Mouse (Mus musculus): ENCODE data around the gene Xpc. TPM values are rescaled to one million over a fixed set of nuclear protein-coding genes. Genes with fewer than 3 reads are reported as not detected.

The Xpc gene
- polyA plus RNA-seq, 1 experiment: 17.7 TPM

DNA sequence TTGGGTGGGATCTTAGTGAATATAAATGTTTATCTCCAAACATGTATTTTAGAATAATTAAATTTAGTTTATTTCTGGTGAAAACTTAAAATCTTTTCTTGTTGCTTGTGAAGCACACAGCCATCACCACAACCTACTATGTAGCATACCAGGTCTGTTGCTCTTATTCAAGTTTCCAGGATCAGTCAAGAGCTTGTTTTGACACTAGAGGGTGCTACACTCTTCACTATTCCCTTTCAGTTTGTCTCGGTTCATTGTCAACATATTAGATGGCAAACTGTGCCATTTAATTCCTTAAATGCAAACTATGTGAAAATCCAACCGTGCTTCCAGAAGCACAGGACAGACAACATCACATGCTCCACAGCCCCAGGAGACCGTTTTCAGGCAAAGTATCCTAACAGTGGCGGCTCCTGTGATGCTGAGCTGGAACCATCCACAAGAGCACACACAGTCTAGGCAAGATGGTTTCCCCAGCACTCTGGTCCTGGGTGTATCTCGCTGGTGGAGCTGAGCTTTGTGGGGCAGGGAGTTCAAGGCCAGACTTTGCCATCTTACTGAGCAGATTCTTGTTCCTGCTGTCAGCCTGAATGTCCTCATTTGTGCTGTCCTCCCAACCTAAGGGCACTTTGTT lies 11.7 kb upstream of the Xpc start:
- no peak overlapping the region for H3K4me3 ChIP-seq (ENCODE audit: insufficient read depth, low read depth, low read length)
- peak; percentile 78 for DNase-seq
- H3K27me3 ChIP-seq (replicated peaks; ENCODE audit: control insufficient read depth, insufficient read depth, low read length): no peaks in the 10 kb centered on the region
- WGBS: 27% methylated on average over 5 of the region's 5 CpGs
- peaks cover 4% of the 10 kb centered on the region for H3K4me1 ChIP-seq (ENCODE audit: control insufficient read depth, insufficient read depth, low read length)
- TF ChIP-seq CTCF (conservative IDR thresholded peaks at IDR 0.05; ENCODE audit: insufficient read depth, insufficient read length, low read depth, low read length) (peak; percentile 14; the same call in 1 of the 2 replicates), POLR2A (IDR thresholded peaks at IDR 0.05; ENCODE audit: low read depth, low read length) (no peak)
- no peak overlapping the region for H3K27ac ChIP-seq (ENCODE audit: insufficient read depth, low read depth, low read length)
- no peaks in the 10 kb centered on the region for H3K36me3 ChIP-seq (ENCODE audit: control insufficient read depth, insufficient read depth, low read length)

DNA sequence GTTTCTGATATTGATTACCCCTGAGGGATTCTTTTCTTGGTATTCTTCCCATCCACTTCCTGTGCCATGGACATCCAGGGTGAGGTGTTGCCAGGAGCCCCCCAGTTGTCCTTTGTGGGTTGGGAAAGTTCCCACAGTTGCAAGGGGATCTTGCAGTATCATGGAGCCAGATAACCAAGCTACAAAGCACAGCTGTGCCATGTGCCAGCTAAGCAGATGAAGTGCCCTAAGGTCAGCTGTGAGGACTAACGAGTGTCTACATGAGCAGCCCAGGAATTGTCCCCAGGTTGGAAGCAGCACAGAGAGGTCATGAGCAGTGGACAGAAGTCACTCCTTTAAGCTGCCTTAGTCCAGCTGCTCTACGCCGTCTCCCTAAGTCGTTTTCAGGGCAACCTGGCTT lies 9.9 kb upstream of the Xpc start:
- H3K4me1 ChIP-seq (ENCODE audit: control insufficient read depth, insufficient read depth, low read length): peaks cover 4% of the 10 kb centered on the region
- TF ChIP-seq POLR2A (IDR thresholded peaks at IDR 0.05; ENCODE audit: low read depth, low read length) (no peak), CTCF (conservative IDR thresholded peaks at IDR 0.05; ENCODE audit: insufficient read depth, insufficient read length, low read depth, low read length) (no peak)
- no peaks in the 10 kb centered on the region; the same call in 1 of the 2 replicates for H3K36me3 ChIP-seq (ENCODE audit: control insufficient read depth, insufficient read depth, low read length)
- H3K27me3 ChIP-seq (replicated peaks; ENCODE audit: control insufficient read depth, insufficient read depth, low read length): no peaks in the 10 kb centered on the region
- no peak overlapping the region for H3K4me3 ChIP-seq (ENCODE audit: insufficient read depth, low read depth, low read length)
- WGBS: 59% methylated on average over 4 of the region's 4 CpGs
- no peak overlapping the region for H3K27ac ChIP-seq (ENCODE audit: insufficient read depth, low read depth, low read length)
- no peak for DNase-seq

DNA sequence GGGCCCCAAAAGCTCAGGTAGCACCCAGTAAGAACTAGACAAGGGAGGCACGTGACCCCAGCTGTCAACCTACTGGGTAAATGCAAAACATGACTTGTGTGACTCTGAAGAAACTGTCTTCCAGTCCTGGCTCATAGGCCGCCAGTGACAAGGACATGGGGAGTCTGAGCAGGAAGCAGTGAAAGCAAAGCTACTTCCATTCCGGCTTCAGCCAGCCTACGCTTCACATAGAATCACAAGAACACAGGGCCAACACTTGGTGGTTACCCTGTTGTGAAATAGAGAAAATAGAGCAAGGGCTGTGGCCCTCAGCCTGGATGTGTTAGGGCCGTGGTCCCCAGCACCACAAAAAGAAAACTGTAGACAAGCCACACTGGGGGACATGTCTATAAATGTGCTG lies 7.1 kb upstream of the Xpc start:
- TF ChIP-seq POLR2A (IDR thresholded peaks at IDR 0.05; ENCODE audit: low read depth, low read length) (no peak), CTCF (conservative IDR thresholded peaks at IDR 0.05; ENCODE audit: insufficient read depth, insufficient read length, low read depth, low read length) (no peak)
- no peaks in the 10 kb centered on the region; the same call in none of the 2 replicates for H3K36me3 ChIP-seq (ENCODE audit: control insufficient read depth, insufficient read depth, low read length)
- H3K4me1 ChIP-seq (ENCODE audit: control insufficient read depth, insufficient read depth, low read length): peaks cover 4% of the 10 kb centered on the region
- 93% methylated on average over 5 of the region's 5 CpGs for WGBS
- H3K27me3 ChIP-seq (replicated peaks; ENCODE audit: control insufficient read depth, insufficient read depth, low read length): no peaks in the 10 kb centered on the region
- no peak for DNase-seq
- no peak overlapping the region for H3K4me3 ChIP-seq (ENCODE audit: insufficient read depth, low read depth, low read length)
- H3K27ac ChIP-seq (ENCODE audit: insufficient read depth, low read depth, low read length): no peak overlapping the region

DNA sequence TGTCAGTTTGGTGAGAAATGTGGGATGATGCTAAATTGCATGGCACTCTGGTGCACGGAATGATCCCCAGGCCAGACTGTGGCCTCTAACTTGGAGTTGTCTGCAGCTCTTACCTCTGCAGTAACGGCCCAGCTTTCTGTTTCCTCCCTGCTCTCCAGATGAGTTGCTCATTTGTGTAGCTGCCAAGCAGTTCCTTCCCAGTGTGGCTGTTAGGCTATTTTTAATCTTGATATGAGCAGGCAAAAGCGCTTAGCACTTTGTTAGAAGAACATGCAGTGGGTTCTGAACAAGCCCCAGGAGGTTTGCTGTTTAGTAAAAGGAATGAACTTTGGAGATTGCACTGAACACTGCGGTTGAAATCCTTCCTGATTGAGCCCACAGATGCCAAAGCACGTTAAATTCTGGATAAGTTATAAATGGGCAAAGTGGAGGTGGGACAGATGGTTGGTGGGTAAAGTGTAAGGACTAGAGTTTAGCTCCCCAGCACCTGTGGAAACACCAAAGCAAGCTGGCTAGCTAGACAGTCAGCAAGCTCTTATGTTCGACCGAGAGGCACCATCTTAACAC lies 2.8 kb upstream of the Xpc start:
- Histone ChIP-seq H3K36me3 (ENCODE audit: control insufficient read depth, insufficient read depth, low read length) (no peaks in the 10 kb centered on the region; the same call in none of the 2 replicates), H3K27ac (ENCODE audit: insufficient read depth, low read depth, low read length) (no peak overlapping the region), H3K27me3 (replicated peaks; ENCODE audit: control insufficient read depth, insufficient read depth, low read length) (no peaks in the 10 kb centered on the region), H3K4me1 (ENCODE audit: control insufficient read depth, insufficient read depth, low read length) (peaks cover 4% of the 10 kb centered on the region; the same call in 1 of the 2 replicates), H3K4me3 (ENCODE audit: insufficient read depth, low read depth, low read length) (no peak overlapping the region)
- DNase-seq: no peak
- TF ChIP-seq POLR2A (IDR thresholded peaks at IDR 0.05; ENCODE audit: low read depth, low read length): no peak
- TF ChIP-seq CTCF (conservative IDR thresholded peaks at IDR 0.05; ENCODE audit: insufficient read depth, insufficient read length, low read depth, low read length): no peak
- WGBS: 76% methylated on average over 7 of the region's 7 CpGs

DNA sequence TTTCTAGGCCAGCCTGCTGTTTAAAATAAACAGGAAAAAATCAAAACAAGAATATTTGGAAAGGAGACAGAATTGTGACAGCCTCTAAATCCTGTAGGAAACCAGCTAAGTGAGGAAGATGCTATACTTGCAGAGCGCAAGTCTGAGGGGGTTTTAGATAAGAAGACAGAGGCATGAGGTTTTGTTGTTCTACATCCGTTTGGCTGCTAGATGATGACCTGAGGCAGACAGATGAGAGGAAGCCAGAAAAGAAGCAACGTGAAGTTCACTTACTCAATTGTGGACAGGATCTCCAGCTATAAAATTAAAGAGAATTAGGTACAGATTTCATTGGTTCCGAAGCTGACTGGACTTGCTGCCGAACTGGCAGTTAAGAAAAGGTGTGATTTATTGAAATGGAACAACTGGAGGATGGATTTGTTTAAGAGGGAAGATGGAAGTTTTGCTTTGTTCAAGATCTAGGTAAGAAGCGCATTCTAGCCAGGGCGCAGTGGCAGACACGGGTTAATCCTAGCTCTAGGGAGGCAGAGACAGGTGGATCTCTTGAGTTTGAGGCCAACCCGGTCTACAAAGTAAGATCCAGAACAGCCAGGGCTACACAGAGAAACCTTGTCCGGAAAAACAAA lies 838 bp downstream of the Xpc start:
- no peaks in the 10 kb centered on the region for H3K27me3 ChIP-seq (replicated peaks; ENCODE audit: control insufficient read depth, insufficient read depth, low read length)
- no peak for DNase-seq
- H3K36me3 ChIP-seq (ENCODE audit: control insufficient read depth, insufficient read depth, low read length): no peaks in the 10 kb centered on the region; the same call in 1 of the 2 replicates
- TF ChIP-seq POLR2A (IDR thresholded peaks at IDR 0.05; ENCODE audit: low read depth, low read length): no peak
- TF ChIP-seq CTCF (conservative IDR thresholded peaks at IDR 0.05; ENCODE audit: insufficient read depth, insufficient read length, low read depth, low read length): no peak
- H3K4me3 ChIP-seq (ENCODE audit: insufficient read depth, low read depth, low read length): peak overlapping the region; percentile 77
- H3K27ac ChIP-seq (ENCODE audit: insufficient read depth, low read depth, low read length): peak overlapping the region; percentile 76
- 13% methylated on average over 10 of the region's 10 CpGs for WGBS
- peaks cover 4% of the 10 kb centered on the region; the same call in 1 of the 2 replicates for H3K4me1 ChIP-seq (ENCODE audit: control insufficient read depth, insufficient read depth, low read length)

DNA sequence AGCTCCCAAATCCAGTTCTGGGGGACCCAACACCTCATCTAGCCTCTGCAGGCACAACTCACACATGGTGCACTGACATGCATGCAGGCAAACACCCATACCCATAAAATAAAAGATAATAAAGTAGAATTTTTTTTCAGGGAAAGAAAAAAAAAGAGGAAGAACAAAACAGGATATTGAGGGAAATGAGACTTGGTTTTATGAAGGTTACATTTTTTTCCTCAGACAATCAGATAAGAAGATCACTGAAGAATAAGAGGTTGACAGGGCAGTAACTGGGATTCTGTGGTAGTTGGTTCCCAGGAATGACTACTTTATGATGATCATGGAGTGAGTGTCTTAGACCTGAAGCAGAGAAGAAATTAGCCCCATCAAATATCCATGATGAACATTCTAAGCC lies 1.6 kb downstream of the Xpc start:
- TF ChIP-seq CTCF (conservative IDR thresholded peaks at IDR 0.05; ENCODE audit: insufficient read depth, insufficient read length, low read depth, low read length): no peak
- TF ChIP-seq POLR2A (IDR thresholded peaks at IDR 0.05; ENCODE audit: low read depth, low read length): no peak
- no peak overlapping the region for H3K27ac ChIP-seq (ENCODE audit: insufficient read depth, low read depth, low read length)
- H3K4me1 ChIP-seq (ENCODE audit: control insufficient read depth, insufficient read depth, low read length): peaks cover 4% of the 10 kb centered on the region; the same call in 1 of the 2 replicates
- H3K27me3 ChIP-seq (replicated peaks; ENCODE audit: control insufficient read depth, insufficient read depth, low read length): no peaks in the 10 kb centered on the region
- DNase-seq: no peak
- no peak overlapping the region for H3K4me3 ChIP-seq (ENCODE audit: insufficient read depth, low read depth, low read length)
- H3K36me3 ChIP-seq (ENCODE audit: control insufficient read depth, insufficient read depth, low read length): no peaks in the 10 kb centered on the region; the same call in 1 of the 2 replicates

DNA sequence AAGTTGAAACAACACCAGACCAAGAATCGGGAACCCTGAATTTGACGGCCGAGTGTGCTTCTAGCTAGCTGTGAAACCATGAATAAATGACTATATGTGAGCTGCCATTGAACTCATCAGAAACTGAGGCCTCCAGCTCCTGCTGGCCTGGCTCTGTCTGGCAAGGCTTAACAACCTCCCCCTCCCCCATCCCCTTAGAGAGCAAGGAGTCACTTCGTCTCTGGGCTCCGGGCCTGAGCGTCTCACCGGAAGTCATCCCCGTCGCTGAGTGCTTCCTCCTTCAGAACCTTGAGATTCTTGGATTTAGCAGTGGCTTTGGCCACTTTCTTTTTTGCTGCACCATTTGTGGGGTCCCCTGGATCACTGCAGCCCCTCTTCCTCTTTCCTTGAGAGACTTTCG lies 5.5 kb downstream of the Xpc start:
- no peaks in the 10 kb centered on the region for H3K27me3 ChIP-seq (replicated peaks; ENCODE audit: control insufficient read depth, insufficient read depth, low read length)
- TF ChIP-seq POLR2A (IDR thresholded peaks at IDR 0.05; ENCODE audit: low read depth, low read length): no peak
- no peak for TF ChIP-seq CTCF (conservative IDR thresholded peaks at IDR 0.05; ENCODE audit: insufficient read depth, insufficient read length, low read depth, low read length)
- H3K36me3 ChIP-seq (ENCODE audit: control insufficient read depth, insufficient read depth, low read length): no peaks in the 10 kb centered on the region; the same call in 1 of the 2 replicates
- 72% methylated on average over 10 of the region's 10 CpGs for WGBS
- no peak overlapping the region for H3K27ac ChIP-seq (ENCODE audit: insufficient read depth, low read depth, low read length)
- no peak overlapping the region for H3K4me3 ChIP-seq (ENCODE audit: insufficient read depth, low read depth, low read length)
- peak; percentile 33 for DNase-seq
- H3K4me1 ChIP-seq (ENCODE audit: control insufficient read depth, insufficient read depth, low read length): peaks cover 4% of the 10 kb centered on the region; the same call in 1 of the 2 replicates

All from kidney, adult 2 months (tissue).